Mouse (Mus musculus): ENCODE results near the gene Tra2b. TPM values are rescaled to one million over a fixed set of nuclear protein-coding genes. Genes with fewer than 3 reads are reported as not detected.
"Not testable (repeated sequence)": the region's sequence is repeated elsewhere in the genome, so short reads cannot be mapped to it uniquely, and the experiment has no call there.

The Tra2b gene
- polyA plus RNA-seq, 2 experiments, result 179 to 300 TPM

DNA sequence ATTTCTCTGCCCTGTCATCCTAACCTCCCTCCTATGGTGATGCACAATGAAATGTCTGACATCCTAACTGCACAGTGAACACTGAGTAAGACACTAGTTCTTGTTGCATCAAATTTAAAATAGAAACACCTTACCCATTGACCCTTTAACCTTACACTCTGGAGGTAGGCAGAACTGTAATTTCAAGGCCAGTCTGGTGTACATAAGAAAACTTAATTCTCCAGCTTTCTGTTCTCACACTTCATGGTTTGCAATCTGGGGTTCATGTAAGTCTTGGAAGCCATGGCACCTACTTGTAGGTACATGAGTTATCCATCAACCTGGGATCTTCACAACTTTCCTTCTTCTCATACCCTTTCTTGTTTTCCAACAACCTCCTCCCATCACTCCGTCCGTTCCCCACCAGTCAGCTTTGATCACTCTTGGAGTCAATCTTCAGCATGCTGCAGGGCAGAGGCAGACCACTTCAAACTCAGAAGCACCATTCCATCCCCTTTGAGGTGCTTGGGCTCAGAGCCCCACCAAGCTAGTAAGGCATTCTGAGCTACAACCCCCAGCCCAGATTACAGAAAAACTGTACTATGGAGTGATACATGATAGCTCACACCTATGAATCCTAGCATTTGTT is 23.5 kb downstream of the Tra2b start:
- Histone ChIP-seq H3K9ac (ENCODE audit: low read depth, low read length, severe bottlenecking) (no peak overlapping the region), H3K27me3 (ENCODE audit: control insufficient read depth, insufficient read depth, low read length) (no peaks in the 10 kb centered on the region), H3K27ac (replicated peaks; ENCODE audit: low read depth, low read length) (no peak overlapping the region), H3K9me3 (ENCODE audit: control insufficient read depth, low read length) (no peaks in the 10 kb centered on the region), H3K4me1 (ENCODE audit: control insufficient read depth, insufficient read depth, low read length) (no peaks in the 10 kb centered on the region), H3K4me2 (replicated peaks; ENCODE audit: low read depth, low read length, severe bottlenecking) (no peak overlapping the region), H3K4me3 (replicated peaks; ENCODE audit: low read length) (no peak overlapping the region), H3K36me3 (ENCODE audit: control insufficient read depth, insufficient read depth, low read length) (peaks cover 57% of the 10 kb centered on the region)
- DNase-seq (ENCODE audit: low spot score), result no peak
- no peak for TF ChIP-seq POLR2A (IDR thresholded peaks at IDR 0.05; ENCODE audit: borderline replicate concordance, extremely low read depth, insufficient read depth, insufficient read length)
- no peak for ATAC-seq (ENCODE audit: low FRiP score, low read depth)
- 86% methylated on average over 2 of the region's 2 CpGs for WGBS

DNA sequence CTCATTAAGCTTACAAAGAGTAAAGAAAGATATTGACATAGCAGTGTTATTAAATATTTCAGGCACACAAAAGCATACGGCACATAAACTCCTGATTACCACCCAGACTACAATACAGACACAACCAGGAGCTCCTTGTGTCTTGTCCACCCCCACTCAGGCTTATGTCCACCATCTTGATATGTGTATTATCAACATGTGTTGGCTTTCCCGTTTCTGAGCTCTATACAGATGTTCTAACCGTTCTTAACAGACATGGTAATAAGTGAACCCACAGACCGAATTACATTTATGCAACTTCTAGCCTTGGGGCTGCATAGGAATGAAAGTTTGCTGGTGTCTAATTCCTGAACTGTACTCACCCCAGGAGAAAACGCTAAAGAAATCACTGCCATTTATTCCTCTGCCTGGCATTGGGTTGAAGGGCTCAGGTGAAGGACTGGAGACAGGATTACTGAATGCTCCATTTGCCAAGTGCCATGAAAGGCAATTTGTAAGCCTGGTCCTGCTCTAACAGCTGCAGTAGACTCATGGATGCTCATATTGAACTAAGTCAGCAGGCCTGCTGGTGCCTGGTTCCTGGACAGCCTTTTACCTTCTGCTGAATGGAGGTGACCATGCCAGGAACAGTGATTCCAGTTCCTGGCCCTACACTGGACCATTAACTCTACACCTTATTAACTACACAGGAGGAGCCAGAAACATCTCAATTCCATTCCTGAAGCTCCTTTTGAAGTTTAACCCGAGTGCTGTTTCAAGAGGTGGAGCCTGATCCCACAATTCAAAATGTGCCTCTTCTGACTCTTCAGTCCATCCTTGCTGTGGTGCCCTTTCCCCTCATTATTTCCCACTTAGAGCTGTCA is 24.2 kb downstream of the Tra2b start:
- Histone ChIP-seq H3K4me2 (replicated peaks; ENCODE audit: low read depth, low read length, severe bottlenecking) (no peak overlapping the region), H3K4me1 (ENCODE audit: control insufficient read depth, insufficient read depth, low read length) (no peaks in the 10 kb centered on the region), H3K9ac (ENCODE audit: low read depth, low read length, severe bottlenecking) (no peak overlapping the region), H3K36me3 (ENCODE audit: control insufficient read depth, insufficient read depth, low read length) (peaks cover 53% of the 10 kb centered on the region), H3K9me3 (ENCODE audit: control insufficient read depth, low read length) (no peaks in the 10 kb centered on the region), H3K27ac (replicated peaks; ENCODE audit: low read depth, low read length) (no peak overlapping the region), H3K27me3 (ENCODE audit: control insufficient read depth, insufficient read depth, low read length) (no peaks in the 10 kb centered on the region), H3K4me3 (replicated peaks; ENCODE audit: low read length) (no peak overlapping the region)
- no peak for TF ChIP-seq POLR2A (IDR thresholded peaks at IDR 0.05; ENCODE audit: borderline replicate concordance, extremely low read depth, insufficient read depth, insufficient read length)
- no peak for ATAC-seq (ENCODE audit: low FRiP score, low read depth)
- 78% methylated on average over 6 of the region's 6 CpGs for WGBS
- no peak for DNase-seq (ENCODE audit: low spot score)

DNA sequence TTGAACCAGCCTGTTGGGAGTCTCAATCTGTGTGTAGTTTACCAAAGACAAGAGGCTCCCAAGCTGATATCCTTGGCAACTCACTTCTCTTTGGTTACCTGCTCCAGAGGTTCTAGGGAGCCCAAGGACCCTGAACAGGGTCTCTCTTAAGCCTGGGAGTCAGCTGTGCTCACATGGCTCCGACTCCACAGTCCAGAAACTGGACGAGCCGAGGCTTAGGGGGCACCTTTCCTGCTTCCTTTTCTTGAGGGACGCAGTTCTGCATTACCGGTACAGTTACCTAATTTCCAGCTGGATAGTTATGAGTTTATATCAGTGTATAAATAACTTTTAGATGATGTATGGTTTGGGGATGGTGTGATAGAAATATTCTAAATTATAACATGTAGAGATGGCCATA is 24.9 kb downstream of the Tra2b start:
- TF ChIP-seq POLR2A (IDR thresholded peaks at IDR 0.05; ENCODE audit: borderline replicate concordance, extremely low read depth, insufficient read depth, insufficient read length), result no peak
- DNase-seq (ENCODE audit: low spot score) (no peak), ATAC-seq (ENCODE audit: low FRiP score, low read depth) (no peak)
- Histone ChIP-seq H3K9me3 (ENCODE audit: control insufficient read depth, low read length) (no peaks in the 10 kb centered on the region), H3K27me3 (ENCODE audit: control insufficient read depth, insufficient read depth, low read length) (no peaks in the 10 kb centered on the region), H3K9ac (ENCODE audit: low read depth, low read length, severe bottlenecking) (no peak overlapping the region), H3K36me3 (ENCODE audit: control insufficient read depth, insufficient read depth, low read length) (peaks cover 53% of the 10 kb centered on the region), H3K27ac (replicated peaks; ENCODE audit: low read depth, low read length) (no peak overlapping the region), H3K4me3 (replicated peaks; ENCODE audit: low read length) (no peak overlapping the region), H3K4me1 (ENCODE audit: control insufficient read depth, insufficient read depth, low read length) (no peaks in the 10 kb centered on the region), H3K4me2 (replicated peaks; ENCODE audit: low read depth, low read length, severe bottlenecking) (no peak overlapping the region)
- 92% methylated on average over 5 of the region's 5 CpGs for WGBS

DNA sequence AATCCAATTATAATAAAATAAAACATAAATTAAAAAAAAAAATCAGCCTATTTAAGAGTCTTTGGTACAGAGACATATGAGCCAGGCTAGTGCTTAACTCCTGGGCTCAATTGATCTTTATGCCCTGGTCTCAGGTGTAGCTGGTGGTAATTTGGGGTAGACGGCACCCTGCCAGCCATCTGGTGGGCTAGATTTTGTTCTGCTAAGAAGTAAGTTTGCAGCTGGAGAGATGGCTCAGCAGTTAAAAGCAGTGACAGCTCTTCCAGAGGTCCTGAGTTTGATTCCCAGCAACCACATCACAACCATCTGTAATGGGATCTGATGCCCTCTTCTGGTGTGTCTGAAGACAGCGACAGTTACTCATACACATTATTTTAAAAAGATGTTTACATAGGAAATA is 25.8 kb downstream of the Tra2b start:
- no peaks in the 10 kb centered on the region for H3K4me1 ChIP-seq (ENCODE audit: control insufficient read depth, insufficient read depth, low read length)
- DNase-seq (ENCODE audit: low spot score), result no peak
- 63% methylated on average over 2 of the region's 2 CpGs for WGBS
- no peak overlapping the region for H3K9ac ChIP-seq (ENCODE audit: low read depth, low read length, severe bottlenecking)
- H3K27me3 ChIP-seq (ENCODE audit: control insufficient read depth, insufficient read depth, low read length), result no peaks in the 10 kb centered on the region
- H3K4me3 ChIP-seq (replicated peaks; ENCODE audit: low read length), result no peak overlapping the region
- no peak overlapping the region for H3K27ac ChIP-seq (replicated peaks; ENCODE audit: low read depth, low read length)
- peaks cover 46% of the 10 kb centered on the region for H3K36me3 ChIP-seq (ENCODE audit: control insufficient read depth, insufficient read depth, low read length)
- TF ChIP-seq POLR2A (IDR thresholded peaks at IDR 0.05; ENCODE audit: borderline replicate concordance, extremely low read depth, insufficient read depth, insufficient read length), result no peak
- ATAC-seq (ENCODE audit: low FRiP score, low read depth), result no peak
- H3K9me3 ChIP-seq (ENCODE audit: control insufficient read depth, low read length), result no peaks in the 10 kb centered on the region
- no peak overlapping the region for H3K4me2 ChIP-seq (replicated peaks; ENCODE audit: low read depth, low read length, severe bottlenecking)

DNA sequence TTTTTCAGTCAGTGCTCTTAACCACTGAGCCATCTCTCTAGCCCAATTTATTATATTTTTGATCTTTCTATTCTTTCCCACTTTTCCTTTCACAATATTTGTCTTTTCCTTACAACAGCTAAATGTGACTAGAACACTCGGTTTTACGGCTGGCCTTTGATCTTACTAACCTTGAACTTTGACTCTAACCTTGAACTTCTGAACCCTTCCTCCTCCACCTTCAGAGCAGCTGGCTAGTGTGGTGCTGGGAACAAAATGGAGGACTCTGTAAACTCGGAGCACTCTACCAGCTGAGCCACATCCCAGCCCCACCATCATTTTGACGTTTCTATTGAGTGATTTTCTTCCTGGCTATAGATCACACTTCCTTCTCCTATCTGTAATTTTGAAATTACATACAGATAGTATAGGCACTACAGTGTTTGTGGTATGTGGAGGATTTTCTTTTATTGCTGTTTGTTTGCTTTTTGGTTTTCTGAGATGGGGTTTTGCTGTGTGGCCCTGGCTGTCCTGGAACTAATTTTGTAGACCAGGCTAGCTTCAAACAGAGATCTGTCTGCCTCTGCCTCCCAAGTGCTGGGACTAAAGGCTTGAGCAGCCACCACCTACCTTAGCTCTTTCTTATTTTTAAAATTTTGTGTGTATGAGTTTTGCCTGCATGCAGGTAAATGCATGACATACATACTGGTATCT is 26.7 kb downstream of the Tra2b start:
- no peak for TF ChIP-seq POLR2A (IDR thresholded peaks at IDR 0.05; ENCODE audit: borderline replicate concordance, extremely low read depth, insufficient read depth, insufficient read length)
- no peak for ATAC-seq (ENCODE audit: low FRiP score, low read depth)
- H3K4me1 ChIP-seq (ENCODE audit: control insufficient read depth, insufficient read depth, low read length), result no peaks in the 10 kb centered on the region
- peaks cover 37% of the 10 kb centered on the region for H3K36me3 ChIP-seq (ENCODE audit: control insufficient read depth, insufficient read depth, low read length)
- H3K4me3 ChIP-seq (replicated peaks; ENCODE audit: low read length), result no peak overlapping the region
- H3K9me3 ChIP-seq (ENCODE audit: control insufficient read depth, low read length), result no peaks in the 10 kb centered on the region
- H3K4me2 ChIP-seq (replicated peaks; ENCODE audit: low read depth, low read length, severe bottlenecking), result no peak overlapping the region
- H3K27ac ChIP-seq (replicated peaks; ENCODE audit: low read depth, low read length), result no peak overlapping the region
- no peak overlapping the region for H3K9ac ChIP-seq (ENCODE audit: low read depth, low read length, severe bottlenecking)
- DNase-seq (ENCODE audit: low spot score), result no peak
- 77% methylated on average over 4 of the region's 4 CpGs for WGBS
- H3K27me3 ChIP-seq (ENCODE audit: control insufficient read depth, insufficient read depth, low read length), result no peaks in the 10 kb centered on the region

DNA sequence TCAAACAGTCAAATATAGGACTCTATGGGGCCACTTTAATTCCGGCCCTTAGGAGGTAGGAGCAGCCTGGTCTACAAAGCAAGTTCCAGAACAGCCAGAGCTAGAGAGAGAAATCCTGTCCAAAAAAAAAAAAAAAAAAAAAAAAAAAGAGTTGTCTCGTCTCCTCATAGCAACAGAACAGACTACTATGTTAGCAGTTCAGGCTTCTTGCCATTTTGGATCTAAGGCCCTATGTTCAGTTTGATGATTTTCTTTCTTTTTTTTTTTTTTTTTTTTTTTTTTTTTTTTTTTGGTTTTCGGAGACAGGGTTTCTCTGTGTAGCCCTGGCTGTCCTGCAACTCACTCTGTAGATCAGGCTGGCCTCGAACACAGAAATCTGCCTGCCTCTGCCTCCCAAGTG is 27.4 kb downstream of the Tra2b start:
- ATAC-seq (ENCODE audit: low FRiP score, low read depth), result not testable (repeated sequence)
- 83% methylated on average over 4 of the region's 4 CpGs for WGBS

More for the DNA sequence above, 27.4 kb downstream of the Tra2b start:
- H3K4me1 ChIP-seq (ENCODE audit: control insufficient read depth, insufficient read depth, low read length); H3K9ac ChIP-seq (ENCODE audit: low read depth, low read length, severe bottlenecking); DNase-seq (ENCODE audit: low spot score); H3K4me3 ChIP-seq (replicated peaks; ENCODE audit: low read length); H3K27ac ChIP-seq (replicated peaks; ENCODE audit: low read depth, low read length); H3K4me2 ChIP-seq (replicated peaks; ENCODE audit: low read depth, low read length, severe bottlenecking); H3K27me3 ChIP-seq (ENCODE audit: control insufficient read depth, insufficient read depth, low read length); H3K9me3 ChIP-seq (ENCODE audit: control insufficient read depth, low read length): not testable (repeated sequence)
- H3K36me3 ChIP-seq (ENCODE audit: control insufficient read depth, insufficient read depth, low read length), result peaks cover 30% of the 10 kb centered on the region

Data from limb, embryonic 14.5 days (tissue).